Mouse (Mus musculus): ENCODE results near the gene Nostrin. TPM values are rescaled to one million over a fixed set of nuclear protein-coding genes. Genes with fewer than 3 reads are reported as not detected.

Gene Nostrin
- total and polyA plus RNA-seq, 3 experiments = 0.11 TPM; not detected in 2

DNA sequence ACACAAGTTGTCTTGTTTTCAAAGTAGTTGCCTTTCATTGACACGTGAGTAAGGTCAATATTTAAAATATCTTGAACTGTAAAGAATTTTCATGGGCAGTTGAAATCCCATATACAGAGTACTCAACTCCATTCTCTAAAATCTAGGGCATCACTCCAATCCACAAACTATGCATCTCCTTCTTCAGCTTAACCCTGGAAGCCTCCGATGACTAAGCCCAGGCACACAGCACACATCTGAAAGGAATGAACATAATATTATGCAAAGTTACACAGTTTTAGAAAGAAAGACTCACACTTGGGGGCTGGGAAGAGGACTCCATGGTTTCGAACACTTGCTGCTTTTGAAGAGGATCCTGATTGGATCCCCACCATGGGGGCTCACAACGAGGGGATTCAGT is 13.9 kb upstream of the Nostrin start:
- H3K27me3 ChIP-seq (ENCODE audit: insufficient read depth, low read length) = no peaks in the 10 kb centered on the region
- no peak overlapping the region for H3K4me3 ChIP-seq (ENCODE audit: low read depth, low read length)
- TF ChIP-seq POLR2AphosphoS5 (IDR thresholded peaks at IDR 0.05; ENCODE audit: insufficient replicate concordance, low read depth, low read length) (no peak), GATA2 (IDR thresholded peaks at IDR 0.05; ENCODE audit: borderline replicate concordance, low read depth, low read length) (no peak), TAL1 (conservative IDR thresholded peaks at IDR 0.05; ENCODE audit: low read depth, low read length) (no peak), CTCF (IDR thresholded peaks at IDR 0.05; ENCODE audit: low read depth, low read length) (no peak)
- no peaks in the 10 kb centered on the region for H3K36me3 ChIP-seq (replicated peaks)
- no peaks in the 10 kb centered on the region for H3K9me3 ChIP-seq (replicated peaks)
- ATAC-seq (ENCODE audit: extremely low read depth, insufficient number of reproducible peaks, low FRiP score, poor library complexity, severe bottlenecking) = no peak
- DNase-seq (ENCODE audit: low spot score) = no peak
- H3K4me1 ChIP-seq (ENCODE audit: insufficient read depth, low read depth, low read length) = 0 out of 2 replicates have a peak, but pooled peaks cover 2% of the 10 kb centered on the region

DNA sequence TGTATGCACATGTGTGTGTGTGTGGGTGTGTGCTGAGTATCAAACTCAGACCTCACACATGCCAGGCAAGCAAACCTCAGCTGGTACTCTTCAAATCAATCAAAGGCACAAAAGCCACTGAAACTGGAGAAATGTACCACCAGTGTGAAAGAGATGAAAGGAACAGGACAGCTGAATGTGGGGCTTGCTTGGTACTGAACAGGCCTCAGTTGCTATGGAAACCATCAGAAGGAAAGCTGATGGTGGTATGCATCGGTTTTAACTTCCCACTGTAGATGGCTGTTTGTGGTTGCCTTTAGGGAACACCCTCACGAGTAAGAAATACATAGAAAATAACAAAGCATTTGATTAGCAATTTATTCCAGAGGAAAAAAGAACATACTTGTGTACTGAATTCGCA is 10.2 kb upstream of the Nostrin start:
- Histone ChIP-seq H3K27me3 (ENCODE audit: insufficient read depth, low read length) (peaks cover 6% of the 10 kb centered on the region; the same call in 1 of the 2 replicates), H3K36me3 (replicated peaks) (no peaks in the 10 kb centered on the region), H3K4me3 (ENCODE audit: low read depth, low read length) (no peak overlapping the region), H3K4me1 (ENCODE audit: insufficient read depth, low read depth, low read length) (no peaks in the 10 kb centered on the region), H3K9me3 (replicated peaks) (no peaks in the 10 kb centered on the region)
- ATAC-seq (ENCODE audit: extremely low read depth, insufficient number of reproducible peaks, low FRiP score, poor library complexity, severe bottlenecking) = no peak
- TF ChIP-seq GATA2 (IDR thresholded peaks at IDR 0.05; ENCODE audit: borderline replicate concordance, low read depth, low read length) = no peak
- TF ChIP-seq CTCF (IDR thresholded peaks at IDR 0.05; ENCODE audit: low read depth, low read length) = no peak
- no peak for TF ChIP-seq TAL1 (conservative IDR thresholded peaks at IDR 0.05; ENCODE audit: low read depth, low read length)
- TF ChIP-seq GATA1 (IDR thresholded peaks at IDR 0.05; ENCODE audit: borderline replicate concordance, low read length) = no peak
- no peak for TF ChIP-seq POLR2AphosphoS5 (IDR thresholded peaks at IDR 0.05; ENCODE audit: insufficient replicate concordance, low read depth, low read length)
- DNase-seq (ENCODE audit: low spot score) = no peak

DNA sequence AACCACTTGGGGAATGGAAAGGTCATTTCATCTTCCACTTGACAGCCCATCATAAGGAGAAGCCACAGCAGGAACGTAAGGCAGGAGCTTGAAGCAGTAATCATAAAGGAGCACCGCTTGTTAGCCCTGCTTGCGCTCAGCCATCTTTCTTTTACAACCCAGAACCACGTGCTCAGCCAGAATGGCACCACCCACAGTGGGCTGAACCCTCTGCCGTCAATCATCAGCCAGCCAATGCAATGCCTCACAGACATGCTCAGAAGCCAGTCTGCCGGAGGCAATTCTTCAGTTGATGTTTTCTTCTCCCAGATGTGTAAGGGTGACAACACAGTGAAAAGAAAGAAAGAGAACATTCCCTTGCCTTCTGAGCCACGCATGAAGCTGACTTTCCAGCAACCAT is 7.3 kb upstream of the Nostrin start:
- ATAC-seq (ENCODE audit: extremely low read depth, insufficient number of reproducible peaks, low FRiP score, poor library complexity, severe bottlenecking) = peak; percentile 28; the same call in 1 of the 2 replicates
- H3K4me3 ChIP-seq (ENCODE audit: low read depth, low read length) = no peak overlapping the region

DNA sequence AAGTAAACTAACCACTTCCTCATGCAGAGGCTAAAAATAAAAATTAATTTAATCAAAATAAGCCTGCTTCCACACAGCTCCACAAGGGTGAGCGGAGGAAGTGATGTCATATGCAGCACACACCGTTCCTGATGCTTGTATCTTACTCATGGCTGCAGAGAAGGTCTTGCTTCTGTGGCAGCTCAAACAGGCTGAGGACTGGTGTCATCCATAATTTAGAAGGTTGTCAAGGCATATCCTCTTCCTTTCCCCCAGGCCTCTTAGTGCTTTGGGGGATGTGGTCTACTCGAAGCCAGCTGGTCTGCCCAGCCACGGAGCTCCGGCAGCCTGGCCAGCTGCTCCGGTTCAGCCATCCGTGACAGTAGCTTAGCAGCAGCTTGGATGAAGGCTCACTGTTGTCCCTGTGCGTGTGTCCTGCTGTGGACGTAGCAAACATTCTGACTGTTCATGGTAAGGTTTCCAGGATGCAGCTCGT is 6.6 kb upstream of the Nostrin start:
- Histone ChIP-seq H3K4me3 (ENCODE audit: low read depth, low read length) (no peak overlapping the region), H3K27me3 (ENCODE audit: insufficient read depth, low read length) (peaks cover 6% of the 10 kb centered on the region; the same call in 1 of the 2 replicates), H3K4me1 (ENCODE audit: insufficient read depth, low read depth, low read length) (no peaks in the 10 kb centered on the region), H3K9me3 (replicated peaks) (no peaks in the 10 kb centered on the region), H3K36me3 (replicated peaks) (no peaks in the 10 kb centered on the region)
- DNase-seq (ENCODE audit: low spot score) = no peak
- TF ChIP-seq GATA1 (IDR thresholded peaks at IDR 0.05; ENCODE audit: borderline replicate concordance, low read length) = no peak
- TF ChIP-seq GATA2 (IDR thresholded peaks at IDR 0.05; ENCODE audit: borderline replicate concordance, low read depth, low read length) = no peak
- no peak for TF ChIP-seq CTCF (IDR thresholded peaks at IDR 0.05; ENCODE audit: low read depth, low read length)
- TF ChIP-seq POLR2AphosphoS5 (IDR thresholded peaks at IDR 0.05; ENCODE audit: insufficient replicate concordance, low read depth, low read length) = no peak
- no peak for TF ChIP-seq TAL1 (conservative IDR thresholded peaks at IDR 0.05; ENCODE audit: low read depth, low read length)
- no peak for ATAC-seq (ENCODE audit: extremely low read depth, insufficient number of reproducible peaks, low FRiP score, poor library complexity, severe bottlenecking)

More for the DNA sequence above, 7.3 kb upstream of the Nostrin start:
- no peak for TF ChIP-seq TAL1 (conservative IDR thresholded peaks at IDR 0.05; ENCODE audit: low read depth, low read length)
- TF ChIP-seq GATA2 (IDR thresholded peaks at IDR 0.05; ENCODE audit: borderline replicate concordance, low read depth, low read length) = no peak
- no peak for TF ChIP-seq CTCF (IDR thresholded peaks at IDR 0.05; ENCODE audit: low read depth, low read length)
- no peak for TF ChIP-seq GATA1 (IDR thresholded peaks at IDR 0.05; ENCODE audit: borderline replicate concordance, low read length)
- no peak for TF ChIP-seq POLR2AphosphoS5 (IDR thresholded peaks at IDR 0.05; ENCODE audit: insufficient replicate concordance, low read depth, low read length)
- Histone ChIP-seq H3K4me1 (ENCODE audit: insufficient read depth, low read depth, low read length) (no peaks in the 10 kb centered on the region), H3K9me3 (replicated peaks) (no peaks in the 10 kb centered on the region), H3K27me3 (ENCODE audit: insufficient read depth, low read length) (peaks cover 6% of the 10 kb centered on the region; the same call in 1 of the 2 replicates), H3K36me3 (replicated peaks) (no peaks in the 10 kb centered on the region)
- no peak for DNase-seq (ENCODE audit: low spot score)

DNA sequence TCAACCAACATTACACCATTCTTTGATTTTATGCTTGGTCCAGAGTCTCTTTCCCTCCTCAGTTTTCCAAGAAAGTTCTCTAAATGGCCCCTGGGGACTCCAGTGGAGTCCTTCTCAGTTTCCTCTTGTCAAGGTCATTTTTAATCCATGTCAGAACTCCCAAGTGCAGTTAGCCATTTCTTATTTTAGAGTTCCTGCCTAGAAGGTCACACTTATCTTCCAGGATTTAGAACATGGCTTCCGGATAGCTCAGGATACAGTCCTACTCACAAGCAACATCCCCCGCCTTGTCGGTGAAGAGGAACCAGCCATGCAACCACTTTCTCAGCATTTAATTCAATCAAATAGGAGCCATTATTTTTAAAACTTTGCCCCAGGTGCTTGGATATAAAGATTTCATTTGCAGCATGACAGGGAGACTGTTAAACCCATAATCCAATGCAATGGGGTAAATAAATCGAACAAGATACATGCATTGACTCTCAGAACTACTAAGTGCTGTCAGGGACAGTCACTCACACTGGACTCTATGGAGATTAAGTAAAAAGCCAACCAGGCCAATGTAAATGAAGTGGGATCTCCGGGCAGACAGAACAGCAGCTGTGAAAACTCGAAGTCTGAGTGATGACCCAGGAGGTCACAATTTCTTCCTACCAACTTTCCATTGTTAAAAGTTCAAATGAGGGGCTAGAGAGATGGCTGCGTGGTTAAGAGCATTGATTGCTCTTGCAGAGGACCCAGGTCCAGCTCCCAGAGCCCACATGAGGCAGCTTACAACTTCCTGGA is 6.0 kb upstream of the Nostrin start:
- no peak overlapping the region for H3K4me3 ChIP-seq (ENCODE audit: low read depth, low read length)
- DNase-seq (ENCODE audit: low spot score) = no peak
- H3K9me3 ChIP-seq (replicated peaks) = no peaks in the 10 kb centered on the region
- peaks cover 9% of the 10 kb centered on the region; the same call in 1 of the 2 replicates for H3K27me3 ChIP-seq (ENCODE audit: insufficient read depth, low read length)
- no peak for TF ChIP-seq POLR2AphosphoS5 (IDR thresholded peaks at IDR 0.05; ENCODE audit: insufficient replicate concordance, low read depth, low read length)
- TF ChIP-seq GATA1 (IDR thresholded peaks at IDR 0.05; ENCODE audit: borderline replicate concordance, low read length) = no peak
- no peak for TF ChIP-seq TAL1 (conservative IDR thresholded peaks at IDR 0.05; ENCODE audit: low read depth, low read length)
- TF ChIP-seq GATA2 (IDR thresholded peaks at IDR 0.05; ENCODE audit: borderline replicate concordance, low read depth, low read length) = no peak
- TF ChIP-seq CTCF (IDR thresholded peaks at IDR 0.05; ENCODE audit: low read depth, low read length) = no peak
- H3K36me3 ChIP-seq (replicated peaks) = no peaks in the 10 kb centered on the region
- no peak for ATAC-seq (ENCODE audit: extremely low read depth, insufficient number of reproducible peaks, low FRiP score, poor library complexity, severe bottlenecking)
- no peaks in the 10 kb centered on the region for H3K4me1 ChIP-seq (ENCODE audit: insufficient read depth, low read depth, low read length)

DNA sequence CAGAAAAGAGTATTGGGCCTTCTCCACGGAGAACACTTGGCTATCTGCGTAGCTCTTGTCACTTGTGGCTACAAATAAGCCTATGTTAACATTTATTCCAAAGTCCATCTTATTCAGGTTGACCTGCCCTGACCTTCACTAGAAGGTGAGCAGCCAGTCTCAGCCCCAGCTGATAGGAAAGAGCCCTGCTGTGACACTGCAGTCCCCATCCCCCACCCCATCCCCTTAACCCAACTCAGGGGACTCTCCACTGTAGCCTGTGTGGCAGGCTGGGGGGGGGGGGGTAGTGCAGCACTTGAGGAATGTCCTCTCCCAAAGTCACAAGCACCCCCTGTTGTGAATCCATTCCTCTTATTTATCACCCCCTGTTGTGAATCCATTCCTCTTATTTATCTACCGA is 3.6 kb upstream of the Nostrin start:
- Histone ChIP-seq H3K4me1 (ENCODE audit: insufficient read depth, low read depth, low read length) (no peaks in the 10 kb centered on the region), H3K36me3 (replicated peaks) (no peaks in the 10 kb centered on the region), H3K4me3 (ENCODE audit: low read depth, low read length) (no peak overlapping the region), H3K9me3 (replicated peaks) (no peaks in the 10 kb centered on the region), H3K27me3 (ENCODE audit: insufficient read depth, low read length) (peaks cover 11% of the 10 kb centered on the region)
- TF ChIP-seq CTCF (IDR thresholded peaks at IDR 0.05; ENCODE audit: low read depth, low read length) (no peak), GATA2 (IDR thresholded peaks at IDR 0.05; ENCODE audit: borderline replicate concordance, low read depth, low read length) (no peak), GATA1 (IDR thresholded peaks at IDR 0.05; ENCODE audit: borderline replicate concordance, low read length) (no peak), TAL1 (conservative IDR thresholded peaks at IDR 0.05; ENCODE audit: low read depth, low read length) (no peak), POLR2AphosphoS5 (IDR thresholded peaks at IDR 0.05; ENCODE audit: insufficient replicate concordance, low read depth, low read length) (no peak)
- DNase-seq (ENCODE audit: low spot score) (no peak), ATAC-seq (ENCODE audit: extremely low read depth, insufficient number of reproducible peaks, low FRiP score, poor library complexity, severe bottlenecking) (no peak)

Measured in G1E (cell line).